Mouse (Mus musculus) ES-Bruce4 (cell line): Measurements from ENCODE around the gene Sept9. TPM values are rescaled to one million over a fixed set of nuclear protein-coding genes. Genes with fewer than 3 reads are reported as not detected.

ENCODE experiments used
- H3K27ac ChIP-seq: 2 replicates; pipeline ENCODE4 v1.5.1; 2012; ENCODE audit warnings: low read length, inconsistent platforms; ENCODE audit not compliant: insufficient read depth
- H3K27me3 ChIP-seq: 2 replicates; pipeline ENCODE4 v1.6.1; 2012; ENCODE audit warnings: mild to moderate bottlenecking, low read length, inconsistent platforms; ENCODE audit not compliant: control insufficient read depth, poor library complexity, insufficient read depth, severe bottlenecking
- H3K36me3 ChIP-seq: 2 replicates; pipeline ENCODE4 v1.6.1; 2012; ENCODE audit warnings: inconsistent platforms, mild to moderate bottlenecking, low read length, moderate library complexity; ENCODE audit not compliant: control insufficient read depth, poor library complexity, insufficient read depth, severe bottlenecking
- H3K4me1 ChIP-seq: one replicate; pipeline ENCODE4 v1.8.1; 2011; ENCODE audit warnings: low read length; ENCODE audit not compliant: control insufficient read depth, insufficient read depth
- H3K4me3 ChIP-seq: 2 replicates; pipeline ENCODE4 v1.5.1; 2011; ENCODE audit warnings: low read depth, mild to moderate bottlenecking, low read length
- H3K9ac ChIP-seq: 2 replicates; pipeline ENCODE4 v1.6.1; 2012; ENCODE audit warnings: low read depth, mild to moderate bottlenecking, inconsistent platforms; ENCODE audit not compliant: poor library complexity, severe bottlenecking
- H3K9me3 ChIP-seq: replicated peaks from 2 replicates; pipeline ENCODE4 v1.6.1; 2012; ENCODE audit warnings: mild to moderate bottlenecking, low read length, inconsistent platforms; ENCODE audit not compliant: control insufficient read depth, poor library complexity, insufficient read depth, severe bottlenecking
- CTCF ChIP-seq: IDR thresholded peaks from one replicate; pipeline ENCODE4 v1.8.1; 2011; ENCODE audit warnings: low read depth, low read length
- EP300 ChIP-seq: IDR thresholded peaks from 2 replicates; pipeline ENCODE4 v1.6.1; 2011; ENCODE audit warnings: low read depth, low read length; ENCODE audit not compliant: insufficient read depth
- POLR2A ChIP-seq: IDR thresholded peaks from one replicate; pipeline ENCODE4 v1.8.1; 2011; ENCODE audit warnings: low read length; ENCODE audit not compliant: insufficient read depth
- polyA plus RNA-seq: library from polyadenylated mRNA; stranded (reverse); fragments of >200 nt; gene quantifications from 2 replicates; pipeline ENCODE4 v1.2.4, GENCODE M21; 2011; ENCODE audit warnings: low read depth; ENCODE audit not compliant: missing spikeins, insufficient read depth, insufficient read length

Gene Sept9
- polyA plus RNA-seq, 1 experiment = 123 TPM

- no peak overlapping the region for H3K4me3 ChIP-seq
- H3K9ac ChIP-seq = no peak overlapping the region
- TF ChIP-seq CTCF (no peak), POLR2A (no peak), EP300 (no peak)
- H3K27me3 ChIP-seq = no peaks in the 10 kb centered on the region
- H3K9me3 ChIP-seq = no peaks in the 10 kb centered on the region
- H3K27ac ChIP-seq = no peak overlapping the region
- H3K36me3 ChIP-seq = no peaks in the 10 kb centered on the region
- H3K4me1 ChIP-seq = no peaks in the 10 kb centered on the region
These were observed 49.3 kb downstream of the Sept9 start for GRCm38 (mm10) chr11:117248734-117249248.

GRCm38 (mm10) chr11:117249282-117249984, 50.0 kb downstream of the Sept9 start:
- no peak overlapping the region for H3K27ac ChIP-seq
- no peak for TF ChIP-seq POLR2A
- TF ChIP-seq EP300 = no peak
- TF ChIP-seq CTCF = no peak
- no peaks in the 10 kb centered on the region for H3K36me3 ChIP-seq
- H3K4me1 ChIP-seq = no peaks in the 10 kb centered on the region
- H3K9ac ChIP-seq = no peak overlapping the region
- no peaks in the 10 kb centered on the region for H3K27me3 ChIP-seq
- H3K9me3 ChIP-seq = no peaks in the 10 kb centered on the region
- no peak overlapping the region for H3K4me3 ChIP-seq

GRCm38 (mm10) chr11:117249985-117250928, 50.8 kb downstream of the Sept9 start:
- H3K4me3 ChIP-seq = no peak overlapping the region
- no peak for TF ChIP-seq EP300
- TF ChIP-seq POLR2A = no peak
- TF ChIP-seq CTCF = no peak
- no peak overlapping the region for H3K9ac ChIP-seq
- no peaks in the 10 kb centered on the region for H3K27me3 ChIP-seq
- H3K27ac ChIP-seq = no peak overlapping the region
- no peaks in the 10 kb centered on the region for H3K9me3 ChIP-seq
- no peaks in the 10 kb centered on the region for H3K4me1 ChIP-seq
- H3K36me3 ChIP-seq = no peaks in the 10 kb centered on the region

GRCm38 (mm10) chr11:117251755-117252154, 52.3 kb downstream of the Sept9 start:
- Histone ChIP-seq H3K36me3 (no peaks in the 10 kb centered on the region), H3K27ac (no peak overlapping the region), H3K4me1 (no peaks in the 10 kb centered on the region), H3K9me3 (no peaks in the 10 kb centered on the region), H3K9ac (no peak overlapping the region), H3K27me3 (no peaks in the 10 kb centered on the region), H3K4me3 (no peak overlapping the region)
- TF ChIP-seq CTCF (no peak), EP300 (no peak), POLR2A (no peak)

GRCm38 (mm10) chr11:117252846-117253245, 53.4 kb downstream of the Sept9 start:
- Histone ChIP-seq H3K9ac (no peak overlapping the region), H3K27ac (no peak overlapping the region), H3K9me3 (no peaks in the 10 kb centered on the region), H3K36me3 (no peaks in the 10 kb centered on the region), H3K4me3 (no peak overlapping the region), H3K27me3 (no peaks in the 10 kb centered on the region), H3K4me1 (no peaks in the 10 kb centered on the region)
- TF ChIP-seq POLR2A (no peak), CTCF (no peak), EP300 (no peak)
